Mouse (Mus musculus): ENCODE measurements around the gene Nin. TPM values are rescaled to one million over a fixed set of nuclear protein-coding genes. Genes with fewer than 3 reads are reported as not detected.

Nin gene
- polyA plus RNA-seq, 1 experiment from 2014 or later: 14.8 TPM

DNA sequence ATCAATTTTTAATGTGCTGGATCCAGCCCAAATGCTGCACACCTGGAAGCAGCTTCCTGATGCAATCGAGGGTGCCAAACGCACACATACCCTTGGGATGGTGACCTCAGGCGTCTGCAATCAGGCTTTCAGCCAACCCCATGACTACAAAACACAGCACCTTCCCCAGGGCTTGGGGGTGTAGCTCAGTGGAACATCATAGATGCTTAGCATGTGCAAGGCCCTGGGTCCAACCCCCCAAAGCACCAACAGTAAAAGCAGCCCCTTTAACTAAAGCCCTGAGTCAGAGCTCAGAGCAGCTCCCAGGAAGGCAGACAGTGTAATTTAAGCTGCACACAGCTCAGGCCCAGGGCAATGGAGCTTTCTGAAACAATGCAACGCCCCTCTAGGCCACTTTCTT is 9.3 kb downstream of the Nin start:
- Histone ChIP-seq H3K4me1 (ENCODE audit: control insufficient read depth, insufficient read depth, low read length) (peaks cover 31% of the 10 kb centered on the region), H3K4me2 (ENCODE audit: low read length) (no peak overlapping the region), H3K27me3 (replicated peaks; ENCODE audit: control insufficient read depth, insufficient read depth, low read length) (no peaks in the 10 kb centered on the region), H3K4me3 (ENCODE audit: low read depth, low read length) (no peak overlapping the region), H3K36me3 (ENCODE audit: control insufficient read depth, insufficient read depth, low read length) (no peaks in the 10 kb centered on the region), H3K9ac (ENCODE audit: low read length) (no peak overlapping the region), H3K9me3 (replicated peaks; ENCODE audit: control insufficient read depth, low read length) (no peaks in the 10 kb centered on the region), H3K27ac (ENCODE audit: low read depth, low read length) (no peak overlapping the region)
- DNase-seq (ENCODE audit: low spot score) (no peak), ATAC-seq (no peak)
- WGBS: 36% methylated on average over 4 of the region's 4 CpGs

- no peak overlapping the region for H3K9ac ChIP-seq (ENCODE audit: low read length)
- no peaks in the 10 kb centered on the region for H3K9me3 ChIP-seq (replicated peaks; ENCODE audit: control insufficient read depth, low read length)
- peaks cover 26% of the 10 kb centered on the region for H3K4me1 ChIP-seq (ENCODE audit: control insufficient read depth, insufficient read depth, low read length)
- ATAC-seq: no peak
- H3K4me2 ChIP-seq (ENCODE audit: low read length): no peak overlapping the region
- no peaks in the 10 kb centered on the region for H3K36me3 ChIP-seq (ENCODE audit: control insufficient read depth, insufficient read depth, low read length)
- H3K27ac ChIP-seq (ENCODE audit: low read depth, low read length): no peak overlapping the region
- no peaks in the 10 kb centered on the region for H3K27me3 ChIP-seq (replicated peaks; ENCODE audit: control insufficient read depth, insufficient read depth, low read length)
- H3K4me3 ChIP-seq (ENCODE audit: low read depth, low read length): no peak overlapping the region
- DNase-seq (ENCODE audit: low spot score): no peak
- 64% methylated on average over 4 of the region's 4 CpGs for WGBS
Observed at GRCm38 (mm10) chr12:70103257-70103656, 10.3 kb downstream of the Nin start.

DNA sequence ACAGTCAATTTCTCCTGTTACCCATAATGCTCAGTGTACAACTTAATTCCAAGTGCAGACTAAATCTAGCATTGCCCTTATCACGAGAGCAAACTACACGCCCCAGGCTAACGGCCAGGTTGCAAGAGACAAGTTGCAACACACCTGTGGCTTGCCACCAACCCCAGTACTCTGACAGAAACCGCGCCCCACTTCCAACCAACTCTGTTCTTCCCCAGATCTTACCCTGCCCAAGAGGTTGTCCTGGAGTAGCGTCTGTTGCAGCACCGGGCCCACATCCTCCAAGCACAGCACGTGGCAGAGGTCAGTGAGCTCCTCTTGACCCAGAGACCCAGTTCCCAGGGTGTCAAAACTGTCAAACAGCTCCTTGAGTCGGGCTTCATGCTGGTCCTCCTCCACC is 11.1 kb downstream of the Nin start:
- H3K36me3 ChIP-seq (ENCODE audit: control insufficient read depth, insufficient read depth, low read length): no peaks in the 10 kb centered on the region
- no peak overlapping the region for H3K4me3 ChIP-seq (ENCODE audit: low read depth, low read length)
- no peaks in the 10 kb centered on the region for H3K27me3 ChIP-seq (replicated peaks; ENCODE audit: control insufficient read depth, insufficient read depth, low read length)
- ATAC-seq (no peak), DNase-seq (ENCODE audit: low spot score) (no peak)
- peaks cover 17% of the 10 kb centered on the region for H3K4me1 ChIP-seq (ENCODE audit: control insufficient read depth, insufficient read depth, low read length)
- H3K4me2 ChIP-seq (ENCODE audit: low read length): no peak overlapping the region
- no peaks in the 10 kb centered on the region for H3K9me3 ChIP-seq (replicated peaks; ENCODE audit: control insufficient read depth, low read length)
- H3K27ac ChIP-seq (ENCODE audit: low read depth, low read length): no peak overlapping the region
- no peak overlapping the region for H3K9ac ChIP-seq (ENCODE audit: low read length)
- WGBS: 96% methylated on average over 9 of the region's 9 CpGs

DNA sequence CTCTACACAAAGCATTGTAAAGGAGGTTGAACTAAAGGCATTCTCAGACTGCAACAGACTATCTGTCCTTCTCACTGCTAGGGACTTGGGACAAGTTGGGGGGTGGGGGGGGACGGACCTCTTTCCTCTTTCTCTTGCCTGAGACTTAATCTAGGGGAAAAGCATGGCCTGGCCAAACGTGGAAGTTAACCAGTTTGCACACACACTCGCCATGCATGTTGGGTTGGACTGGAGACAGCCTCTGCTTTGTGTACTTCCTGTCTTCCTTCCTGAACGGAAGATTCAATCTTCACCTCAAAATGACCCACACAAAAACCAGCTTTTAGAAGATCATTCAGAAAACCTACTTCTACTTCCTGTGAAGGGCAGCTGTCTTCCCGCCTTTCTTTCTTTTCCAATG is 11.7 kb downstream of the Nin start:
- Histone ChIP-seq H3K4me1 (ENCODE audit: control insufficient read depth, insufficient read depth, low read length) (peaks cover 13% of the 10 kb centered on the region), H3K9ac (ENCODE audit: low read length) (no peak overlapping the region), H3K9me3 (replicated peaks; ENCODE audit: control insufficient read depth, low read length) (no peaks in the 10 kb centered on the region), H3K36me3 (ENCODE audit: control insufficient read depth, insufficient read depth, low read length) (no peaks in the 10 kb centered on the region), H3K4me2 (ENCODE audit: low read length) (no peak overlapping the region), H3K27me3 (replicated peaks; ENCODE audit: control insufficient read depth, insufficient read depth, low read length) (no peaks in the 10 kb centered on the region), H3K27ac (ENCODE audit: low read depth, low read length) (no peak overlapping the region), H3K4me3 (ENCODE audit: low read depth, low read length) (no peak overlapping the region)
- no peak for DNase-seq (ENCODE audit: low spot score)
- no peak for ATAC-seq
- 78% methylated on average over 5 of the region's 5 CpGs for WGBS

DNA sequence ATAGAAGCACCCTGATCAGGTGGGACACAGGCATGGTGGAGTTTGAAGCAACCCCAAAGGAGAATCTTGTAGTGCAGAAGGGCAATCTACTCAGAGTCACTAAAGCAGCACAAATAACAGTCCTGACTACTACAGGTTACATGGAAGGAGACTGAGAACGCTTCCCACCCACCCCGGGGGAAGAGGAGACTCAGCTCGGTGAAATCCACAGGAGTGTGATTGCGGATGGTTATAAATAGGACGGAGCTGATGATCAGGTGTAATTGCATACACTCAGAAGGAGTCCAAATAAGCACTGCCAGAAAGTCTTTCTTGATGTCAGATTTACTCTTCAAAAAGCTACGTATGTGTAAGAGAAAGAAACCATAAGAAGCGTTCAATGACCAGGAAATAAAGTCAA is 15.6 kb downstream of the Nin start:
- no peak overlapping the region for H3K4me3 ChIP-seq (ENCODE audit: low read depth, low read length)

GRCm38 (mm10) chr12:70097316-70097715 is 16.2 kb downstream of the Nin start:
- Histone ChIP-seq H3K4me3 (ENCODE audit: low read depth, low read length) (no peak overlapping the region), H3K4me2 (ENCODE audit: low read length) (no peak overlapping the region), H3K9ac (ENCODE audit: low read length) (no peak overlapping the region), H3K36me3 (ENCODE audit: control insufficient read depth, insufficient read depth, low read length) (no peaks in the 10 kb centered on the region), H3K27ac (ENCODE audit: low read depth, low read length) (no peak overlapping the region), H3K9me3 (replicated peaks; ENCODE audit: control insufficient read depth, low read length) (no peaks in the 10 kb centered on the region), H3K27me3 (replicated peaks; ENCODE audit: control insufficient read depth, insufficient read depth, low read length) (no peaks in the 10 kb centered on the region), H3K4me1 (ENCODE audit: control insufficient read depth, insufficient read depth, low read length) (peaks cover 4% of the 10 kb centered on the region; the same call in 1 of the 2 replicates)
- DNase-seq (ENCODE audit: low spot score): no peak
- no peak for ATAC-seq
- 87% methylated on average over 3 of the region's 3 CpGs for WGBS

More for the DNA sequence above, 15.6 kb downstream of the Nin start:
- Histone ChIP-seq H3K9ac (ENCODE audit: low read length) (no peak overlapping the region), H3K27ac (ENCODE audit: low read depth, low read length) (no peak overlapping the region), H3K36me3 (ENCODE audit: control insufficient read depth, insufficient read depth, low read length) (no peaks in the 10 kb centered on the region), H3K4me1 (ENCODE audit: control insufficient read depth, insufficient read depth, low read length) (peaks cover 4% of the 10 kb centered on the region; the same call in 1 of the 2 replicates), H3K4me2 (ENCODE audit: low read length) (no peak overlapping the region), H3K9me3 (replicated peaks; ENCODE audit: control insufficient read depth, low read length) (no peaks in the 10 kb centered on the region), H3K27me3 (replicated peaks; ENCODE audit: control insufficient read depth, insufficient read depth, low read length) (no peaks in the 10 kb centered on the region)
- DNase-seq (ENCODE audit: low spot score): no peak
- ATAC-seq: no peak
- 85% methylated on average over 7 of the region's 7 CpGs for WGBS

DNA sequence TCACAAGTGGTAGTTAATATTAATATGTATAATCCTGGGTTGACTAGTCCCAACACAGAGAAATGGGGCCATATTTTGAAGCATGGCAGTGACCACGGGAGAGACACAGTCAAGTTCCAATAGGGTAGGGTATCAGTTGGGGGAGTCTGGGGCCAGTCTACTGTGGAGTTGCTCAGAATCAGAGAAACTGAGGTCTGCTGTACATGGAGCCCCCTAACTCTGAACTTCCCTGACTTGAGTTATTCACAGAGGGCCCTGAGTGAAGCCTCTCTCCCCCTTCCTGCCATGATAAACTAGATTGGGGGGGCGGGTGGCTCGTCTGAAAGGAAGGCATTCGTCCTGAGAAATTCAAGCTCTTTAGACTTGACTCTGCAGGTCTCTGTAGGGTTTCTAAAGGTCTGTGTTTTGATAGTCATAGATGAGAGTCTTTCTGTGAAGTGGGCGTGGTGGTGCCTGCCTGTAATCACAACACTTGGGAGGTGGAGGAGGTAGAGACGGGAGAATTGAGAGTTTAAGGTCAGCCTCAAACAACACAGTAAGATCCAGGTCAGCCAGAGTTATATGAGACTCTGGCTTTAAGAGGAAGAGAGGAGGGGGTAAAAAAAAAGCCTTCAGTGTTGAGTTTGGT is 20.1 kb downstream of the Nin start:
- Histone ChIP-seq H3K27ac (ENCODE audit: low read depth, low read length) (no peak overlapping the region), H3K4me2 (ENCODE audit: low read length) (no peak overlapping the region), H3K4me3 (ENCODE audit: low read depth, low read length) (no peak overlapping the region), H3K9me3 (replicated peaks; ENCODE audit: control insufficient read depth, low read length) (no peaks in the 10 kb centered on the region), H3K36me3 (ENCODE audit: control insufficient read depth, insufficient read depth, low read length) (peaks cover 3% of the 10 kb centered on the region; the same call in 1 of the 2 replicates), H3K4me1 (ENCODE audit: control insufficient read depth, insufficient read depth, low read length) (peaks cover 4% of the 10 kb centered on the region; the same call in 1 of the 2 replicates), H3K9ac (ENCODE audit: low read length) (no peak overlapping the region), H3K27me3 (replicated peaks; ENCODE audit: control insufficient read depth, insufficient read depth, low read length) (no peaks in the 10 kb centered on the region)
- no peak for ATAC-seq
- no peak for DNase-seq (ENCODE audit: low spot score)
- 79% methylated on average over 6 of the region's 6 CpGs for WGBS

DNA sequence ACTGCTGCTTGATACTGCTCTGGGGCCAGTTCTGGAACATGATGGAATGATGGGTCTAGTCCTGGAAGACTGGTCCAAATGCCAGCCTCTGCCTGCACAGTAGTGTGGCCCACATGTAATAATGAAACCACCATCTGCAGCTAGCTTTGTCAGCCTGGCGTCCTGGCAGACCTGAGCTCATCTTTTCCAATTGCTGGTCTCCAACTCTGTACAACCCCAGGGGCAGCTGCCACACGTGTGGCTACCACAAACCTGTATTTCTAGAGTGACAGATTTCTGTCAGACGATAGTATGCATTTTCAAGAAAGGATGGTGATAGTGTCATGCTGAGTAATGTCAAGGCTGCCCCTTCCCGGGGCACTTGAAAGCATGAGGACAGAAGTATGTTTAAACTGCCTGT is 25.2 kb downstream of the Nin start:
- no peak overlapping the region for H3K4me3 ChIP-seq (ENCODE audit: low read depth, low read length)

GRCm38 (mm10) chr12:70085351-70085750 is 28.2 kb downstream of the Nin start:
- WGBS: 56% methylated on average over 3 of the region's 3 CpGs
- ATAC-seq (no peak), DNase-seq (ENCODE audit: low spot score) (no peak)
- Histone ChIP-seq H3K36me3 (ENCODE audit: control insufficient read depth, insufficient read depth, low read length) (peaks cover 5% of the 10 kb centered on the region; the same call in 1 of the 2 replicates), H3K9ac (ENCODE audit: low read length) (no peak overlapping the region), H3K4me3 (ENCODE audit: low read depth, low read length) (no peak overlapping the region), H3K27me3 (replicated peaks; ENCODE audit: control insufficient read depth, insufficient read depth, low read length) (no peaks in the 10 kb centered on the region), H3K4me1 (ENCODE audit: control insufficient read depth, insufficient read depth, low read length) (no peaks in the 10 kb centered on the region), H3K4me2 (ENCODE audit: low read length) (no peak overlapping the region), H3K27ac (ENCODE audit: low read depth, low read length) (no peak overlapping the region), H3K9me3 (replicated peaks; ENCODE audit: control insufficient read depth, low read length) (no peaks in the 10 kb centered on the region)

More for the DNA sequence above, 25.2 kb downstream of the Nin start:
- no peak overlapping the region for H3K4me2 ChIP-seq (ENCODE audit: low read length)
- H3K9me3 ChIP-seq (replicated peaks; ENCODE audit: control insufficient read depth, low read length): no peaks in the 10 kb centered on the region
- H3K27ac ChIP-seq (ENCODE audit: low read depth, low read length): no peak overlapping the region
- 88% methylated on average over 4 of the region's 4 CpGs for WGBS
- no peaks in the 10 kb centered on the region for H3K27me3 ChIP-seq (replicated peaks; ENCODE audit: control insufficient read depth, insufficient read depth, low read length)
- no peaks in the 10 kb centered on the region for H3K4me1 ChIP-seq (ENCODE audit: control insufficient read depth, insufficient read depth, low read length)
- peaks cover 5% of the 10 kb centered on the region; the same call in 1 of the 2 replicates for H3K36me3 ChIP-seq (ENCODE audit: control insufficient read depth, insufficient read depth, low read length)
- DNase-seq (ENCODE audit: low spot score) (no peak), ATAC-seq (no peak)
- no peak overlapping the region for H3K9ac ChIP-seq (ENCODE audit: low read length)

Measured in forebrain, embryonic 14.5 days (tissue).